Mouse (Mus musculus): ENCODE results near the gene Inpp5k. TPM values are rescaled to one million over a fixed set of nuclear protein-coding genes. Genes with fewer than 3 reads are reported as not detected.
"Not testable (repeated sequence)": the region's sequence is repeated elsewhere in the genome, so short reads cannot be mapped to it uniquely, and the experiment has no call there.

Inpp5k gene
- polyA plus RNA-seq, 1 experiment from 2014 or later = 28.8 TPM

- ATAC-seq (ENCODE audit: low FRiP score) (no peak), DNase-seq (ENCODE audit: low spot score) (no peak)
- H3K4me3 ChIP-seq (ENCODE audit: low read depth, low read length) = no peak overlapping the region
- WGBS = 94% methylated on average over 5 of the region's 5 CpGs
- peaks cover 5% of the 10 kb centered on the region; the same call in 1 of the 2 replicates for H3K4me1 ChIP-seq (replicated peaks; ENCODE audit: control insufficient read depth, insufficient read depth, low read length)
- no peaks in the 10 kb centered on the region for H3K27me3 ChIP-seq (ENCODE audit: control insufficient read depth, insufficient read depth, low read length)
- H3K4me2 ChIP-seq (replicated peaks; ENCODE audit: low read depth, low read length) = no peak overlapping the region
- H3K9me3 ChIP-seq (ENCODE audit: control insufficient read depth, low read length) = no peaks in the 10 kb centered on the region
- peaks cover 2% of the 10 kb centered on the region; the same call in 1 of the 2 replicates for H3K36me3 ChIP-seq (ENCODE audit: control insufficient read depth, insufficient read depth, low read length)
- no peak overlapping the region for H3K27ac ChIP-seq (ENCODE audit: low read depth, low read length)
- H3K9ac ChIP-seq (ENCODE audit: low read depth, low read length) = no peak overlapping the region
Measured at GRCm38 (mm10) chr11:75592612-75593011, 38.2 kb upstream of the Inpp5k start.

GRCm38 (mm10) chr11:75594431-75594830 is 36.4 kb upstream of the Inpp5k start:
- H3K4me2 ChIP-seq (replicated peaks; ENCODE audit: low read depth, low read length) = no peak overlapping the region
- no peaks in the 10 kb centered on the region for H3K27me3 ChIP-seq (ENCODE audit: control insufficient read depth, insufficient read depth, low read length)
- peaks cover 2% of the 10 kb centered on the region; the same call in 1 of the 2 replicates for H3K36me3 ChIP-seq (ENCODE audit: control insufficient read depth, insufficient read depth, low read length)
- no peak overlapping the region for H3K9ac ChIP-seq (ENCODE audit: low read depth, low read length)
- DNase-seq (ENCODE audit: low spot score) = no peak
- H3K4me3 ChIP-seq (ENCODE audit: low read depth, low read length) = no peak overlapping the region
- no peak for ATAC-seq (ENCODE audit: low FRiP score)
- H3K4me1 ChIP-seq (replicated peaks; ENCODE audit: control insufficient read depth, insufficient read depth, low read length) = no peaks in the 10 kb centered on the region
- H3K9me3 ChIP-seq (ENCODE audit: control insufficient read depth, low read length) = no peaks in the 10 kb centered on the region
- 85% methylated on average over 9 of the region's 9 CpGs for WGBS
- no peak overlapping the region for H3K27ac ChIP-seq (ENCODE audit: low read depth, low read length)

GRCm38 (mm10) chr11:75595404-75595803 is 35.4 kb upstream of the Inpp5k start:
- WGBS = 83% methylated on average over 2 of the region's 2 CpGs

DNA sequence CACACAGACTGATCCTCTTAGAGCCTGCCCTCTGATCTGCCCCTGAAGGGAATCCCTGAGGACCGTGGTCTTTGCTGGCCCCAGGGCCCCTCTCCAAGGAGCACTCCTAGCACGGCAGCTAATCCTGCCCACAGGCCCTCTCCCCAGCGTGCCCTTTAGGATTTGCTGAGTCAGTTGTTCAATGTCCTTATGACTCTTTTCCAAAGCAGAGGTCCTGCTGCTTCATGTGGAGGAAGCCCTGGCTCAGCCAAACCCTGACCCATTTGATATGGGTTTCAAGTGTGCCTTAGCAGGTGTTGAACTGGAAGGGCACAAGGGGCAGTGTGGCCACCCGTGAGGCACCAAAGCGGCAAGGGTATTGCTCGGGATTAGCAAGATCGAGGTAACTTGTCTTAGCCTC is 35.0 kb upstream of the Inpp5k start:
- no peak for ATAC-seq (ENCODE audit: low FRiP score)
- no peak overlapping the region for H3K4me3 ChIP-seq (ENCODE audit: low read depth, low read length)
- no peak overlapping the region for H3K9ac ChIP-seq (ENCODE audit: low read depth, low read length)
- H3K4me1 ChIP-seq (replicated peaks; ENCODE audit: control insufficient read depth, insufficient read depth, low read length) = no peaks in the 10 kb centered on the region
- no peak overlapping the region for H3K27ac ChIP-seq (ENCODE audit: low read depth, low read length)
- WGBS = 83% methylated on average over 7 of the region's 7 CpGs
- peaks cover 2% of the 10 kb centered on the region; the same call in 1 of the 2 replicates for H3K36me3 ChIP-seq (ENCODE audit: control insufficient read depth, insufficient read depth, low read length)
- no peak overlapping the region for H3K4me2 ChIP-seq (replicated peaks; ENCODE audit: low read depth, low read length)
- no peak for DNase-seq (ENCODE audit: low spot score)
- no peaks in the 10 kb centered on the region for H3K9me3 ChIP-seq (ENCODE audit: control insufficient read depth, low read length)
- no peaks in the 10 kb centered on the region for H3K27me3 ChIP-seq (ENCODE audit: control insufficient read depth, insufficient read depth, low read length)

More at GRCm38 (mm10) chr11:75595404-75595803, 35.4 kb upstream of the Inpp5k start:
- no peak overlapping the region for H3K4me3 ChIP-seq (ENCODE audit: low read depth, low read length)
- H3K4me1 ChIP-seq (replicated peaks; ENCODE audit: control insufficient read depth, insufficient read depth, low read length) = no peaks in the 10 kb centered on the region
- H3K36me3 ChIP-seq (ENCODE audit: control insufficient read depth, insufficient read depth, low read length) = peaks cover 2% of the 10 kb centered on the region; the same call in 1 of the 2 replicates
- no peak overlapping the region for H3K27ac ChIP-seq (ENCODE audit: low read depth, low read length)
- no peaks in the 10 kb centered on the region for H3K9me3 ChIP-seq (ENCODE audit: control insufficient read depth, low read length)
- H3K4me2 ChIP-seq (replicated peaks; ENCODE audit: low read depth, low read length) = no peak overlapping the region
- no peak overlapping the region for H3K9ac ChIP-seq (ENCODE audit: low read depth, low read length)
- H3K27me3 ChIP-seq (ENCODE audit: control insufficient read depth, insufficient read depth, low read length) = no peaks in the 10 kb centered on the region
- DNase-seq (ENCODE audit: low spot score) (no peak), ATAC-seq (ENCODE audit: low FRiP score) (no peak)

GRCm38 (mm10) chr11:75596726-75597255 is 34.0 kb upstream of the Inpp5k start:
- H3K4me3 ChIP-seq (ENCODE audit: low read depth, low read length) = no peak overlapping the region
- H3K36me3 ChIP-seq (ENCODE audit: control insufficient read depth, insufficient read depth, low read length) = peaks cover 2% of the 10 kb centered on the region; the same call in 1 of the 2 replicates
- no peaks in the 10 kb centered on the region for H3K4me1 ChIP-seq (replicated peaks; ENCODE audit: control insufficient read depth, insufficient read depth, low read length)
- ATAC-seq (ENCODE audit: low FRiP score) (no peak), DNase-seq (ENCODE audit: low spot score) (no peak)
- WGBS = 91% methylated on average over 3 of the region's 3 CpGs
- H3K4me2 ChIP-seq (replicated peaks; ENCODE audit: low read depth, low read length) = no peak overlapping the region
- H3K9me3 ChIP-seq (ENCODE audit: control insufficient read depth, low read length) = no peaks in the 10 kb centered on the region
- H3K27me3 ChIP-seq (ENCODE audit: control insufficient read depth, insufficient read depth, low read length) = no peaks in the 10 kb centered on the region
- H3K27ac ChIP-seq (ENCODE audit: low read depth, low read length) = no peak overlapping the region
- H3K9ac ChIP-seq (ENCODE audit: low read depth, low read length) = no peak overlapping the region

DNA sequence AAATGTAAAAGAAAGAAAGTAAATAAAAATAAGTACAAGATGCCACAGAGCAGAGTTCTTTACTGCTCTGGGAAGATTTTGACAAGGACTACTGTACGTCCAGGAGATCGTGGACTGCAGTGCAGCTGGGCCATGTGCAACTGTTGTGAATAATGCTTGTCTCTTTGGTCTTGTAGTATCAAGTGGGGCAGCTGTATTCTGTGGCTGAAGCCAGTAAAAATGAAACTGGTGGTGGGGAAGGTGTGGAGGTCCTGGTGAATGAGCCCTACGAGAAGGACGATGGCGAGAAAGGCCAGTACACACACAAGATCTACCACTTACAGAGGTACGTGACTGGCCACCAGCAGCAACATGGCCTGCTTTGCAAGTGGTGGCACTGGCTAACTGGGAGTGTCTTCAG is 32.8 kb upstream of the Inpp5k start:
- Histone ChIP-seq H3K36me3 (ENCODE audit: control insufficient read depth, insufficient read depth, low read length) (peaks cover 5% of the 10 kb centered on the region; the same call in 1 of the 2 replicates), H3K4me1 (replicated peaks; ENCODE audit: control insufficient read depth, insufficient read depth, low read length) (no peaks in the 10 kb centered on the region), H3K9ac (ENCODE audit: low read depth, low read length) (no peak overlapping the region), H3K27me3 (ENCODE audit: control insufficient read depth, insufficient read depth, low read length) (no peaks in the 10 kb centered on the region), H3K27ac (ENCODE audit: low read depth, low read length) (no peak overlapping the region), H3K4me3 (ENCODE audit: low read depth, low read length) (no peak overlapping the region), H3K4me2 (replicated peaks; ENCODE audit: low read depth, low read length) (no peak overlapping the region), H3K9me3 (ENCODE audit: control insufficient read depth, low read length) (no peaks in the 10 kb centered on the region)
- WGBS = 97% methylated on average over 6 of the region's 6 CpGs
- ATAC-seq (ENCODE audit: low FRiP score) (no peak), DNase-seq (ENCODE audit: low spot score) (no peak)

DNA sequence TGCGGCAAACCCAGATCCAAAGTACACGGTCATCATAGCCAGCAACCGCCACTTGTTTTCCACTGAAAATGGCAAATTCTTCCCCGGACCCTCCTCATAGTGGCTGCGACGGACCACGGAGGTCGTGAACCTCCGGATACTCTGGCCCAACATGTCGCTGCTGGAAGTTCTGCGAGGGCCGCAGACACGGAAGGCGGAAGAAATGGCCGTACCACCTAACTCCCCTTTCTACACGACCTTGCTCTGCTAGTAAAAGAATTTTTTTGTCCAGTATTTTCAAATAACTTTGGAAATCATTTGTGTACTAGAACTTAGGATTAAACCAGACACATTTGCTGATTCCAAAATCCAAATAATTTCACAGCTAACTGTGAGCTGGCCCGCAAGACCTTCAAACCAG is 31.0 kb upstream of the Inpp5k start:
- H3K36me3 ChIP-seq (ENCODE audit: control insufficient read depth, insufficient read depth, low read length); H3K4me3 ChIP-seq (ENCODE audit: low read depth, low read length); ATAC-seq (ENCODE audit: low FRiP score); H3K4me1 ChIP-seq (replicated peaks; ENCODE audit: control insufficient read depth, insufficient read depth, low read length); H3K9me3 ChIP-seq (ENCODE audit: control insufficient read depth, low read length); H3K4me2 ChIP-seq (replicated peaks; ENCODE audit: low read depth, low read length); H3K9ac ChIP-seq (ENCODE audit: low read depth, low read length); DNase-seq (ENCODE audit: low spot score); H3K27ac ChIP-seq (ENCODE audit: low read depth, low read length); H3K27me3 ChIP-seq (ENCODE audit: control insufficient read depth, insufficient read depth, low read length): not testable (repeated sequence)
- 92% methylated on average over 15 of the region's 17 CpGs for WGBS

DNA sequence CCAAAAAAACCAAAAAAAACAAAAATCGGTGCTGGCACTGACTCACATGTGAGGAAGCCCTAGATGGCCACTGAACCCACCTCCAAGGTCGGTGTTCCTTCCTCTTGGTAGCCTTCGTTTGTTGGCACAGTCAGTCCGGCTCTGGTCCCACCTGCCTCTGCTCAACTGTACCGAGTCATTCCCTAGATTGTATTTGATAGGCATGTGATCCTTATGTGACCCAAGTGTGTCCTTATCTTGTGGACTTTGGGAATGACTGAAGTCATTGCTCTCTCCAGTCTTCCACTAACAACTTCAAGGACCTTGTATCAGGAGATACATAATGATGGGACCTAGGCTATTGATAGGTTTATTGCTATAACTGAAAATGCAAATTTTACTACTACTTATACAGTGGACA is 26.0 kb upstream of the Inpp5k start:
- peaks cover 3% of the 10 kb centered on the region; the same call in 1 of the 2 replicates for H3K36me3 ChIP-seq (ENCODE audit: control insufficient read depth, insufficient read depth, low read length)
- no peaks in the 10 kb centered on the region for H3K9me3 ChIP-seq (ENCODE audit: control insufficient read depth, low read length)
- no peaks in the 10 kb centered on the region for H3K27me3 ChIP-seq (ENCODE audit: control insufficient read depth, insufficient read depth, low read length)
- H3K9ac ChIP-seq (ENCODE audit: low read depth, low read length) = no peak overlapping the region
- DNase-seq (ENCODE audit: low spot score) (no peak), ATAC-seq (ENCODE audit: low FRiP score) (no peak)
- H3K4me2 ChIP-seq (replicated peaks; ENCODE audit: low read depth, low read length) = no peak overlapping the region
- no peak overlapping the region for H3K4me3 ChIP-seq (ENCODE audit: low read depth, low read length)
- H3K27ac ChIP-seq (ENCODE audit: low read depth, low read length) = no peak overlapping the region
- no peaks in the 10 kb centered on the region for H3K4me1 ChIP-seq (replicated peaks; ENCODE audit: control insufficient read depth, insufficient read depth, low read length)
- WGBS = 89% methylated on average over 5 of the region's 5 CpGs

- Histone ChIP-seq H3K4me2 (replicated peaks; ENCODE audit: low read depth, low read length) (no peak overlapping the region), H3K27me3 (ENCODE audit: control insufficient read depth, insufficient read depth, low read length) (no peaks in the 10 kb centered on the region), H3K4me3 (ENCODE audit: low read depth, low read length) (no peak overlapping the region), H3K36me3 (ENCODE audit: control insufficient read depth, insufficient read depth, low read length) (peaks cover 3% of the 10 kb centered on the region; the same call in 1 of the 2 replicates), H3K9ac (ENCODE audit: low read depth, low read length) (no peak overlapping the region), H3K4me1 (replicated peaks; ENCODE audit: control insufficient read depth, insufficient read depth, low read length) (no peaks in the 10 kb centered on the region), H3K27ac (ENCODE audit: low read depth, low read length) (no peak overlapping the region), H3K9me3 (ENCODE audit: control insufficient read depth, low read length) (no peaks in the 10 kb centered on the region)
- 63% methylated on average over 1 of the region's 1 CpGs for WGBS
- no peak for DNase-seq (ENCODE audit: low spot score)
- no peak for ATAC-seq (ENCODE audit: low FRiP score)
Measured at GRCm38 (mm10) chr11:75605318-75605717, 25.5 kb upstream of the Inpp5k start.

All from hindbrain, embryonic 11.5 days (tissue).